Mouse (Mus musculus): ENCODE data around the gene Ccdc24. TPM values are rescaled to one million over a fixed set of nuclear protein-coding genes. Genes with fewer than 3 reads are reported as not detected.
A peak's percentile ranks its signal among the peaks of the same experiment; 100 is the strongest.

Gene Ccdc24
- total RNA-seq, 2 experiments from 2014 or later, result not detected

DNA sequence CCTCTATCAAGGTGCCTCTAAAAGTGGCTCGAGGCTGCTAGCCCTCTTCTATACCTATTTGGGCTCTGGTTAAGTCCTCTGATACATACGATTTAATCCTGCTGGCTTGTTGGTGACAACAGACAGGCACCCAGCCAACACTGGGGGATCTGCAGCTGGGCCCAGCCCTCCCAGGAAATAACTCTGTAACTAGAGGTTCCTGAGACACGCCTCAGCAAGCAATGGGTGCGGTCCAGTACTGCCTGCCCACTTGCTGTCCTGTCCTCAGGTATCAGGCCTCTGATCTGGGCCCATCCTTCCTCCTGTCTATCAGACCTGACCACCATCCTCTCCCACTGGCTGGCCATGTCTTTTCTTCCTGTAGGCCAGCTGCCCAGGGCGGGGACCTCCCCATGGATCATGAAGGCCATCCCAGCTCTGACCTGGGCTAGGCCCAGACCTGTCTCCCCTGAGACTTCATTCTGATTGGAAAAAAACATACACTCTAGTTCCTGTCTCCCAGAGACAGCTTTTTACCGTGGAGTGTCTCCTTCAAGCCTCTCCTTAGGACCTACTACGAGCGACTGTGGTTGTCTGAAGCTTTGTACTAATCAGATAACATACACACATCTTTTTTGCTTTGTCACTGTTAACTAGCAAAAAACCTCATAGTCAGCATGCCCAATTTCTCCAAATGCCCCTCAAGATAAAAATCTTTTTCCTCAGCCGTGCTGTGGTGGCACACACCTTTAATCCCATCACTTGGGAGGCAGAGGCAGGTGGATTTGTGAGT, 40.3 kb downstream of the Ccdc24 start:
- ATAC-seq (replicated peaks; ENCODE audit: poor library complexity), result no peak

DNA sequence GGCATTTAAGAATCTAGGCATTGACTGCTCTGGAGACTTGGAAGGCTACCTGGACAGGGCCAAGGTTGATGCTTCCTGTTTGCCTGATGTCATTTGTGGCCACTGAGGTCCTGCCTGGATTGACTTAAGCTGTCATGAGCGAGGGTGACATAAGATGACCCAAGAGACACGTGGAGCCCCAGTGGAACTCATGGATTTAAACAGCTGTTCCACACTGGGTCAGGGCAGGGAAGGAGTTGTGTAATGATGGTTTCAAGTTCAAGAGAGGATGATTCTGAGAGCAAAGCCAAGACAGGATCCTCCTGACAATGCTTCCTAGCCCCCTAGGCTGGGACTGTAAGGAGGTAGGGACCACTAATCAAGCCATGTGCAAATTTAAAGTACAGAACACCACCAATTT, 40.9 kb downstream of the Ccdc24 start:
- no peak for ATAC-seq (replicated peaks; ENCODE audit: poor library complexity)

- no peak for ATAC-seq (replicated peaks; ENCODE audit: poor library complexity)
Observed at GRCm38 (mm10) chr4:117830801-117831200, 41.6 kb downstream of the Ccdc24 start.

DNA sequence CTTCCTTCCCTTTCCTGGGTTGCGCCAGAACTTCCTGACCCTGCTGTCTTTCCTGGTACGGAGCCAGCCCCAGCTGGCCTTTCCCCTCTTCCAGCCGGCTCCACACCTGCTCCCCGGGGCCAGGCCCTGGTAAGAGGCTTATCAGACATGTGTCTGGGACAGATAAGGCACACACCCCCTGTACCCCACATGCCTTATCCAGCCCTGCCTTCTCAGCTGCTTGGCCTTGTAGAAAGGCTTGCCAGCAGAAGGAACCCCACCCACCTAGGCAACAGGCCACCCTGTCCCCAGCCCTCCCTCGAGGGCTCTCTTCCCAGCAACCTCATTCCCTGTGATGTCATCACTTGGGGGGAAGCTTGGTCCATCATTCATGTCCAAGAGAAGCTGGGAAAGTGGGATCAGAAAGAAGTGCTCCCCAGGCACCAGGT, 42.2 kb downstream of the Ccdc24 start:
- peak; percentile 81 for ATAC-seq (replicated peaks; ENCODE audit: poor library complexity)

DNA sequence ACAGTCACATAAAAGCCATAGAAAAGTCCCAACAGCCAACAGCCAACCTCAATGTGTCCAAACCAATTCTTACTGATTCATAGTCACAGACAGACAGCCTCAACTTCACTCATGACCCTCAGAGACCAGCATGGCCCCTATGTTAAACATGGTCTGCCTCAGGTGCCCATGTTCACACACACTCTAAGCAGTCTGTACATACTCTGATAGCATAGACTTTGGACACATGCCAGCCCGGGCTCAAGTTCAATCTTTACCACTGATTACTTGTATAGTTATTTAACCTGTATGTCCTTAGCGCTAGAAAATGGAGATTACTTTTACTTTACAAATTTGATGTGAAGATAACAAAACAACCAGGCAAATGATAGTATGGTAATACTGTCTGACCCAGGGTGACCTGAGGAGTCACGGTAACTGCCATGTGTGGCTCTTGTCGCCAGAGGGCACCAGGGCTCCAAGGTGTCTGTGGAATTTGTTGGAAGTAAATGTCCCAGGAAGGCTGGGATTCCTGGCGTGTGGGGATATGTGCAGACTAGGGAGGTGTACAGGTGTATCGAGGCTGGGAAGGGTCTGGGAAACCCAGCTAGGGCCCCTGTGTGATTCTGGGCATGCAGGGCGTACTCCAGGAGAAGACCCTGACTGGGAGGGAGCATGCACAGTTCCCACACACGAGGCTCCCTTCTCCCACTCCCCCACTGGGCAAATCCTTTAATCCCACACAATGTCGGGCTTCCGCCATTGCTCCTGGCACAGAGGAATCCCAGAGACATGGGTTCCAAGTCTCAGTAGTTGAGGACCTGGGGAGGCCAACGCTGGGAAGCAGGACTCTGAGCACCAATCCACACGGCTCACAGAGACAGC, 42.9 kb downstream of the Ccdc24 start:
- peak; percentile 30 for ATAC-seq (replicated peaks; ENCODE audit: poor library complexity)

- no peak for ATAC-seq (replicated peaks; ENCODE audit: poor library complexity)
Observed at GRCm38 (mm10) chr4:117828572-117829145, 43.7 kb downstream of the Ccdc24 start.

DNA sequence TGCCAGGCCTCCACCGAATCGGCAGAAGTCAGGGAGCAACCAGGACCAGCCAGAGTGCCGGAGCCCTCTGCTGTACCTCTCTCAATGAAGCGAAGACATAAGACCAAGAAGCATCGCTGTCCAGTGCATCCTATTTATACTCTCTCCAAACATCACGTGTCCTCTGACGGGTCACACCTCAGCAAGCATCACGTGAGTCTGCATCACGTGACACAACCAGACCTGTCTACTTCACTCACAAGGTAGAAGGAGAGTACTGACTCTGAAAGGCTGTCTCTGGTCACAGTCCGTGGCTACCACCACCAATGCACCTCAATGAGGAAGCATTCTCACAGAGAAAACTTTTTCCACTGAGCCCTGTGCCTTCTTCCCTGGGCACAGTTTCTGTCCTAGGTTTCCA, 54.3 kb downstream of the Ccdc24 start:
- ATAC-seq (replicated peaks; ENCODE audit: poor library complexity), result no peak

GRCm38 (mm10) chr4:117816776-117817175, 55.6 kb downstream of the Ccdc24 start:
- ATAC-seq (replicated peaks; ENCODE audit: poor library complexity), result no peak

Other genes with a start within 250 kb of the Ccdc24 start
- gene Dmap1, start 190.3 kb downstream of the Ccdc24 start, total RNA-seq (2015), result 13.8 and 19.3 TPM in 2 replicates
- gene Dmap1, start 190.3 kb downstream of the Ccdc24 start, total RNA-seq (2017), result 23.7 and 29.1 TPM in 2 replicates
- not detected in 2 replicates for gene Gm12845, start 148.1 kb downstream of the Ccdc24 start, total RNA-seq (2015)
- gene Gm12845, start 148.1 kb downstream of the Ccdc24 start, total RNA-seq (2017), result not detected in 2 replicates
- not detected in 2 replicates for gene Klf17, start 106.9 kb downstream of the Ccdc24 start, total RNA-seq (2015)
- gene Klf17, start 106.9 kb downstream of the Ccdc24 start, total RNA-seq (2017), result not detected in 2 replicates
- 0.05 TPM in 1 of 2 replicates, not detected in the other for gene Slc6a9, start 38.1 kb downstream of the Ccdc24 start, total RNA-seq (2015)
- 0.21 and 2.6 TPM in 2 replicates for gene Slc6a9, start 38.1 kb downstream of the Ccdc24 start, total RNA-seq (2017)
- 0.54 TPM in 2 replicates for gene B4galt2, start 10.9 kb upstream of the Ccdc24 start, total RNA-seq (2015)
- not detected in 2 replicates for gene B4galt2, start 10.9 kb upstream of the Ccdc24 start, total RNA-seq (2017)
- 308 and 311 TPM in 2 replicates for gene Atp6v0b, start 14.8 kb upstream of the Ccdc24 start, total RNA-seq (2015)
- gene Atp6v0b, start 14.8 kb upstream of the Ccdc24 start, total RNA-seq (2017), result 105 and 150 TPM in 2 replicates
- 9.5 and 13.0 TPM in 2 replicates for gene Dph2, start 19.5 kb upstream of the Ccdc24 start, total RNA-seq (2015)
- gene Dph2, start 19.5 kb upstream of the Ccdc24 start, total RNA-seq (2017), result 8.3 and 10.3 TPM in 2 replicates
- 19.1 and 19.5 TPM in 2 replicates for gene Ipo13, start 42.4 kb upstream of the Ccdc24 start, total RNA-seq (2015)
- gene Ipo13, start 42.4 kb upstream of the Ccdc24 start, total RNA-seq (2017), result 6.2 and 10.6 TPM in 2 replicates
- not detected in 2 replicates for gene Artn, start 57.2 kb upstream of the Ccdc24 start, total RNA-seq (2015)
- gene Artn, start 57.2 kb upstream of the Ccdc24 start, total RNA-seq (2017), result not detected in 2 replicates